Mouse (Mus musculus) limb, embryonic 14.5 days (tissue): ENCODE measurements at regions not wholly inside any gene's neighbourhood (a gene's known extent, or its start where the extent isn't known, plus 50 kb on each side); places are given as distances from the start of the nearest gene placed in this dataset.

ENCODE experiments used
- ATAC-seq: fragments of 200-750 bp; cut with Nextera tagmentation; 2 replicates; pipeline ENCODE4 v1.8.0; 2017; ENCODE audit warnings: low read depth, moderate number of reproducible peaks, moderate TSS enrichment; ENCODE audit not compliant: low FRiP score
- DNase-seq: peaks from one replicate; pipeline ENCODE4 v3.0.0-alpha.2; 2015; ENCODE audit warnings: low spot score
- H3K27ac ChIP-seq: fragments of 300-500 bp; sonication (generic); replicated peaks from 2 replicates; pipeline ENCODE4 v1.5.1; 2014; ENCODE audit warnings: low read depth, mild to moderate bottlenecking, low read length, moderate library complexity, mixed read lengths
- H3K27me3 ChIP-seq: fragments of 300-500 bp; sonication (generic); 2 replicates; pipeline ENCODE4 v1.6.1; 2014; ENCODE audit warnings: low read length, mixed read lengths; ENCODE audit not compliant: control insufficient read depth, insufficient read depth
- H3K36me3 ChIP-seq: fragments of 300-500 bp; sonication (generic); 2 replicates; pipeline ENCODE4 v1.6.1; 2014; ENCODE audit warnings: mild to moderate bottlenecking, low read length, moderate library complexity, mixed read lengths; ENCODE audit not compliant: control insufficient read depth, insufficient read depth
- H3K4me1 ChIP-seq: fragments of 300-500 bp; sonication (generic); 2 replicates; pipeline ENCODE4 v1.6.1; 2014; ENCODE audit warnings: antibody characterized with exemption, low read length, mixed read lengths; ENCODE audit not compliant: control insufficient read depth, insufficient read depth
- H3K4me2 ChIP-seq: fragments of 300-500 bp; sonication (generic); replicated peaks from 2 replicates; pipeline ENCODE4 v1.6.1; 2014; ENCODE audit warnings: low read depth, mild to moderate bottlenecking, low read length, moderate library complexity; ENCODE audit not compliant: severe bottlenecking
- H3K4me3 ChIP-seq: fragments of 300-500 bp; sonication (generic); replicated peaks from 2 replicates; pipeline ENCODE4 v1.5.1; 2014; ENCODE audit warnings: low read length
- H3K9ac ChIP-seq: fragments of 300-500 bp; sonication (generic); 2 replicates; pipeline ENCODE4 v1.6.1; 2014; ENCODE audit warnings: mild to moderate bottlenecking, low read depth, low read length, moderate library complexity; ENCODE audit not compliant: severe bottlenecking
- H3K9me3 ChIP-seq: fragments of 300-500 bp; sonication (generic); 2 replicates; pipeline ENCODE4 v1.6.1; 2016; ENCODE audit warnings: low read length; ENCODE audit not compliant: control insufficient read depth
- POLR2A ChIP-seq: fragments of 200-500 bp; IDR thresholded peaks from 2 replicates; pipeline ENCODE4 v1.8.0; 2012; ENCODE audit warnings: inconsistent platforms, mild to moderate bottlenecking, moderate library complexity, borderline replicate concordance; ENCODE audit not compliant: insufficient read depth, insufficient read length; ENCODE audit errors: extremely low read depth
- WGBS: fragments of 180-500 bp; shearing (Covaris S2); extraction: QIAGEN DNeasy Blood & Tissue Kit; methylation state at CpG from one replicate; pipeline ENCODE4 v1.1.7; 2014; 5-methylcytosine and 5-hydroxymethylcytosine counted together

- H3K27ac ChIP-seq, result no peak overlapping the region
- 86% methylated on average over 7 of the region's 7 CpGs for WGBS
- no peak overlapping the region for H3K4me2 ChIP-seq
- H3K4me3 ChIP-seq, result no peak overlapping the region
- no peaks in the 10 kb centered on the region for H3K36me3 ChIP-seq
- no peaks in the 10 kb centered on the region for H3K9me3 ChIP-seq
- H3K9ac ChIP-seq, result no peak overlapping the region
- TF ChIP-seq POLR2A, result no peak
- DNase-seq (no peak), ATAC-seq (no peak)
- H3K27me3 ChIP-seq, result no peaks in the 10 kb centered on the region
- H3K4me1 ChIP-seq, result no peaks in the 10 kb centered on the region
Observed at GRCm38 (mm10) chr1:73787224-73787623, 337.0 kb downstream of the Tns1 start.

- no peaks in the 10 kb centered on the region for H3K9me3 ChIP-seq
- no peak for TF ChIP-seq POLR2A
- WGBS, result 65% methylated on average over 2 of the region's 2 CpGs
- no peak overlapping the region for H3K9ac ChIP-seq
- H3K4me2 ChIP-seq, result no peak overlapping the region
- H3K4me3 ChIP-seq, result no peak overlapping the region
- no peaks in the 10 kb centered on the region for H3K36me3 ChIP-seq
- peak; percentile 50; the same call in 1 of the 2 replicates for ATAC-seq
- no peaks in the 10 kb centered on the region for H3K4me1 ChIP-seq
- peak; percentile 77 for DNase-seq
- H3K27ac ChIP-seq, result no peak overlapping the region
- no peaks in the 10 kb centered on the region for H3K27me3 ChIP-seq
Observed at GRCm38 (mm10) chr1:73783303-73783702, 340.9 kb downstream of the Tns1 start.

DNA sequence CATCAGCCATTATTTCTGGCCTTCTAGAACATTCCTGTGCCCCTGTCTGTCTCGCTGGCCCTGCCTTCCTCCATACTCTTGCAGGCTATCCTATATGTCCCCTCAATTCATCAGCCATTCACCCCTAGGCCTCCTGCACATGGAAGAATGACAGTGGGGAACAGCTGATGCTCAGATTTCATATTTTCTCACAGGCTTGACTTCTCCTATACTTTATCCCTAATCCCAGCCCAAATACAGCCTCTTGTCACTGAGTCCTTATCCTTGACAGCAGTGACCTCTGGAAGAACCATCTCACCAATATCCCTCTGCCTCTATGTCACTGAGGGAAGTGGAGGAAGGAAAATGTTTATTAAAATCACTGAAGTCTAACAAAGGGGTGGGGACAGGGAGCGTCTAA lies 341.4 kb downstream of the Tns1 start:
- no peak overlapping the region for H3K4me3 ChIP-seq
- H3K4me2 ChIP-seq, result no peak overlapping the region
- H3K9me3 ChIP-seq, result no peaks in the 10 kb centered on the region
- ATAC-seq, result 0 out of 2 replicates have a peak, but pooled peaks have one; percentile 9
- no peak for DNase-seq
- H3K4me1 ChIP-seq, result no peaks in the 10 kb centered on the region
- no peak for TF ChIP-seq POLR2A
- H3K9ac ChIP-seq, result no peak overlapping the region
- no peaks in the 10 kb centered on the region for H3K27me3 ChIP-seq
- WGBS, result 66% methylated on average over 2 of the region's 2 CpGs
- no peaks in the 10 kb centered on the region for H3K36me3 ChIP-seq
- H3K27ac ChIP-seq, result no peak overlapping the region

DNA sequence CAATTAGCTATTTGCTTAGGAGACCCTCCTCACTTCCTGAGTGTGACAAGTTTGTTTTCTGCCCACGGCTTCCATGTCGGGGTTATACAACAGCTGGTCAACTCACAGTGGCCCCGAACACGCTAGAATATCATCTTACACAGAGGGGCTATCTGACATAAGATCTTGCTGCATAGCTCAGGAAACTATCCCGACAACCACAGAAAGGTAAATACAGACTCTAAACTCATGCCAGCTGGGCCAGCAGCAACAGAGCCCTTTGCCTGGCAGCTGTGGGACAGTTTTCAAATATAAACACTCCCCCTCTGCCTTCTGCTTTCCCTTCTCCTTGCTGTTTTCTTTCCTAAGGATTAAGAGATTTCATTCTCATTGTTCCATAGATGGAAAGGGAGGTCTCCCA lies 352.5 kb downstream of the Tns1 start:
- DNase-seq, result peak; percentile 26
- no peak overlapping the region for H3K27ac ChIP-seq
- peak; percentile 70 for ATAC-seq
- no peaks in the 10 kb centered on the region for H3K4me1 ChIP-seq
- no peak for TF ChIP-seq POLR2A
- no peaks in the 10 kb centered on the region for H3K9me3 ChIP-seq
- no peak overlapping the region for H3K9ac ChIP-seq
- H3K27me3 ChIP-seq, result no peaks in the 10 kb centered on the region
- WGBS, result 36% methylated on average over 5 of the region's 5 CpGs
- H3K36me3 ChIP-seq, result no peaks in the 10 kb centered on the region
- no peak overlapping the region for H3K4me2 ChIP-seq
- no peak overlapping the region for H3K4me3 ChIP-seq

GRCm38 (mm10) chr1:73770631-73771030 lies 353.6 kb downstream of the Tns1 start:
- DNase-seq (no peak), ATAC-seq (no peak)
- Histone ChIP-seq H3K9me3 (no peaks in the 10 kb centered on the region), H3K4me1 (no peaks in the 10 kb centered on the region), H3K27me3 (no peaks in the 10 kb centered on the region), H3K9ac (no peak overlapping the region), H3K4me2 (no peak overlapping the region), H3K36me3 (no peaks in the 10 kb centered on the region), H3K4me3 (no peak overlapping the region), H3K27ac (no peak overlapping the region)
- 89% methylated on average over 5 of the region's 5 CpGs for WGBS
- no peak for TF ChIP-seq POLR2A
